Mouse (Mus musculus) limb, embryonic 12.5 days (tissue): ENCODE measurements around the gene Wrap53. TPM values are rescaled to one million over a fixed set of nuclear protein-coding genes. Genes with fewer than 3 reads are reported as not detected.

Source experiments
- ATAC-seq: fragments of 200-750 bp; cut with Nextera tagmentation; 2 replicates; pipeline ENCODE4 v1.8.0; 2017; ENCODE audit warnings: low read depth, moderate TSS enrichment; ENCODE audit not compliant: insufficient number of reproducible peaks, insufficient read depth, low FRiP score, low TSS enrichment
- H3K27ac ChIP-seq: fragments of 300-500 bp; sonication (generic); 2 replicates; pipeline ENCODE4 v1.5.1; 2016; ENCODE audit warnings: mild to moderate bottlenecking, moderate library complexity
- H3K27me3 ChIP-seq: fragments of 300-500 bp; sonication (generic); 2 replicates; pipeline ENCODE4 v1.6.1; 2016; ENCODE audit warnings: mild to moderate bottlenecking, moderate library complexity
- H3K36me3 ChIP-seq: fragments of 300-500 bp; sonication (generic); 2 replicates; pipeline ENCODE4 v1.6.1; 2016; ENCODE audit warnings: mild to moderate bottlenecking, moderate library complexity
- H3K4me1 ChIP-seq: fragments of 300-500 bp; sonication (generic); replicated peaks from 2 replicates; pipeline ENCODE4 v1.6.1; 2016
- H3K4me2 ChIP-seq: fragments of 300-500 bp; sonication (generic); 2 replicates; pipeline ENCODE4 v1.6.1; 2016; ENCODE audit warnings: mild to moderate bottlenecking, moderate library complexity
- H3K4me3 ChIP-seq: fragments of 300-500 bp; sonication (generic); replicated peaks from 2 replicates; pipeline ENCODE4 v1.5.1; 2016; ENCODE audit warnings: mild to moderate bottlenecking
- H3K9ac ChIP-seq: fragments of 300-500 bp; sonication (generic); replicated peaks from 2 replicates; pipeline ENCODE4 v1.6.1; 2016; ENCODE audit warnings: mild to moderate bottlenecking, moderate library complexity
- H3K9me3 ChIP-seq: fragments of 300-500 bp; sonication (generic); 2 replicates; pipeline ENCODE4 v1.6.1; 2016; ENCODE audit warnings: mild to moderate bottlenecking, moderate library complexity
- WGBS: fragments of 180-500 bp; shearing (Covaris S2); methylation state at CpG from one replicate; pipeline ENCODE4 v1.1.7; 2016; 5-methylcytosine and 5-hydroxymethylcytosine counted together
- polyA plus RNA-seq: library from polyadenylated mRNA; unstranded; fragments of >200 nt; fragmentation: Nextera tagmentation; extraction: Ambion mirVana; gene quantifications from 2 replicates; pipeline ENCODE4 v1.2.1, GENCODE M21; 2016

Gene Wrap53
- polyA plus RNA-seq, 1 experiment from 2014 or later: 39.0 TPM

- 0 out of 2 replicates have a peak, but pooled peaks have one; percentile 45 for ATAC-seq
- Histone ChIP-seq H3K4me1 (peaks cover 4% of the 10 kb centered on the region; the same call in 1 of the 2 replicates), H3K4me3 (no peak overlapping the region), H3K27me3 (0 out of 2 replicates have a peak, but pooled peaks cover 5% of the 10 kb centered on the region), H3K36me3 (no peaks in the 10 kb centered on the region), H3K9ac (no peak overlapping the region), H3K27ac (0 out of 2 replicates have a peak overlapping the region, but pooled peaks have one; percentile 7), H3K4me2 (peak overlapping the region; percentile 35), H3K9me3 (no peaks in the 10 kb centered on the region)
- 11% methylated on average over 19 of the region's 19 CpGs for WGBS
Observed at GRCm38 (mm10) chr11:69613553-69614256, 33.6 kb upstream of the Wrap53 start.

GRCm38 (mm10) chr11:69610899-69611298 lies 30.8 kb upstream of the Wrap53 start:
- WGBS: 60% methylated on average over 4 of the region's 4 CpGs
- Histone ChIP-seq H3K36me3 (no peaks in the 10 kb centered on the region), H3K27me3 (no peaks in the 10 kb centered on the region), H3K4me2 (no peak overlapping the region), H3K9me3 (no peaks in the 10 kb centered on the region), H3K4me1 (peaks cover 9% of the 10 kb centered on the region; the same call in 1 of the 2 replicates), H3K9ac (no peak overlapping the region), H3K27ac (no peak overlapping the region), H3K4me3 (no peak overlapping the region)
- ATAC-seq: no peak

GRCm38 (mm10) chr11:69609416-69609815 lies 29.4 kb upstream of the Wrap53 start:
- ATAC-seq: no peak
- Histone ChIP-seq H3K27me3 (peaks cover 6% of the 10 kb centered on the region), H3K9ac (no peak overlapping the region), H3K4me3 (no peak overlapping the region), H3K27ac (no peak overlapping the region), H3K4me2 (no peak overlapping the region), H3K36me3 (no peaks in the 10 kb centered on the region), H3K9me3 (no peaks in the 10 kb centered on the region), H3K4me1 (peaks cover 19% of the 10 kb centered on the region)
- 58% methylated on average over 7 of the region's 7 CpGs for WGBS

- H3K4me2 ChIP-seq: no peak overlapping the region
- no peak for ATAC-seq
- no peak overlapping the region for H3K9ac ChIP-seq
- WGBS: 80% methylated on average over 3 of the region's 3 CpGs
- no peak overlapping the region for H3K27ac ChIP-seq
- H3K36me3 ChIP-seq: no peaks in the 10 kb centered on the region
- H3K9me3 ChIP-seq: no peaks in the 10 kb centered on the region
- H3K27me3 ChIP-seq: peaks cover 15% of the 10 kb centered on the region
- no peak overlapping the region for H3K4me3 ChIP-seq
- H3K4me1 ChIP-seq: peaks cover 21% of the 10 kb centered on the region
Observed at GRCm38 (mm10) chr11:69608525-69608924, 28.5 kb upstream of the Wrap53 start.

- Histone ChIP-seq H3K36me3 (no peaks in the 10 kb centered on the region), H3K4me2 (no peak overlapping the region), H3K27ac (no peak overlapping the region), H3K9me3 (no peaks in the 10 kb centered on the region), H3K4me3 (no peak overlapping the region), H3K4me1 (peaks cover 20% of the 10 kb centered on the region), H3K27me3 (peaks cover 27% of the 10 kb centered on the region), H3K9ac (no peak overlapping the region)
- 85% methylated on average over 2 of the region's 2 CpGs for WGBS
- no peak for ATAC-seq
Observed at GRCm38 (mm10) chr11:69606832-69607231, 26.8 kb upstream of the Wrap53 start.

- H3K9ac ChIP-seq: no peak overlapping the region; the same call in 1 of the 2 replicates
- H3K4me2 ChIP-seq: peak overlapping the region; percentile 98
- peaks cover 20% of the 10 kb centered on the region for H3K4me1 ChIP-seq
- H3K27me3 ChIP-seq: peaks cover 27% of the 10 kb centered on the region
- WGBS: 51% methylated on average over 2 of the region's 2 CpGs
- H3K27ac ChIP-seq: peak overlapping the region; percentile 35; the same call in 1 of the 2 replicates
- no peaks in the 10 kb centered on the region for H3K9me3 ChIP-seq
- no peak for ATAC-seq
- peak overlapping the region; percentile 57 for H3K4me3 ChIP-seq
- no peaks in the 10 kb centered on the region for H3K36me3 ChIP-seq
Observed at GRCm38 (mm10) chr11:69606491-69606795, 26.4 kb upstream of the Wrap53 start.

- ATAC-seq: peak; percentile 89
- peak within 1 kb of the TSS; percentile 71 for H3K9ac ChIP-seq
- peak within 1 kb of the TSS; percentile 35; the same call in 1 of the 2 replicates for H3K27ac ChIP-seq
Observed at GRCm38 (mm10) chr11:69605726-69606490, 25.9 kb upstream of the Wrap53 start, which contains the start of gene Atp1b2. Atp1b2 (minus strand) TSS chr11:69605942.

GRCm38 (mm10) chr11:69604795-69605664 lies 25.0 kb upstream of the Wrap53 start:
- Histone ChIP-seq H3K4me2 (peak overlapping the region; percentile 98), H3K9me3 (no peaks in the 10 kb centered on the region), H3K4me1 (peaks cover 32% of the 10 kb centered on the region), H3K27ac (no peak overlapping the region), H3K9ac (peak overlapping the region; percentile 71), H3K36me3 (no peaks in the 10 kb centered on the region), H3K4me3 (peak overlapping the region; percentile 57), H3K27me3 (peaks cover 27% of the 10 kb centered on the region)
- ATAC-seq: 0 out of 2 replicates have a peak, but pooled peaks have one; percentile 13
- WGBS: under 1% methylated on average over 73 of the region's 73 CpGs

More at GRCm38 (mm10) chr11:69605726-69606490, 25.9 kb upstream of the Wrap53 start, which contains the start of gene Atp1b2:
- no peaks in the 10 kb centered on the region for H3K9me3 ChIP-seq
- peak within 1 kb of the TSS; percentile 98 for H3K4me2 ChIP-seq
- H3K4me3 ChIP-seq: peak within 1 kb of the TSS; percentile 57
- 3% methylated on average over 32 of the region's 32 CpGs for WGBS
- peaks cover 23% of the 10 kb centered on the region for H3K4me1 ChIP-seq
- peaks cover 27% of the 10 kb centered on the region for H3K27me3 ChIP-seq
- no peaks in the 10 kb centered on the region for H3K36me3 ChIP-seq

GRCm38 (mm10) chr11:69604347-69604746 lies 24.3 kb upstream of the Wrap53 start:
- Histone ChIP-seq H3K4me2 (peak overlapping the region; percentile 98), H3K9ac (peak overlapping the region; percentile 71; the same call in 1 of the 2 replicates), H3K27me3 (peaks cover 27% of the 10 kb centered on the region), H3K4me1 (peaks cover 39% of the 10 kb centered on the region), H3K4me3 (peak overlapping the region; percentile 57), H3K9me3 (no peaks in the 10 kb centered on the region), H3K27ac (no peak overlapping the region), H3K36me3 (no peaks in the 10 kb centered on the region)
- 59% methylated on average over 3 of the region's 3 CpGs for WGBS
- no peak for ATAC-seq

- H3K9ac ChIP-seq: no peak overlapping the region
- H3K4me1 ChIP-seq: peaks cover 41% of the 10 kb centered on the region
- no peak overlapping the region for H3K4me2 ChIP-seq
- H3K36me3 ChIP-seq: no peaks in the 10 kb centered on the region
- no peak for ATAC-seq
- no peak overlapping the region for H3K4me3 ChIP-seq
- H3K9me3 ChIP-seq: no peaks in the 10 kb centered on the region
- peaks cover 27% of the 10 kb centered on the region for H3K27me3 ChIP-seq
- H3K27ac ChIP-seq: no peak overlapping the region
- 81% methylated on average over 8 of the region's 8 CpGs for WGBS
Observed at GRCm38 (mm10) chr11:69603516-69603915, 23.5 kb upstream of the Wrap53 start.
